Mouse (Mus musculus): Measurements from ENCODE around the gene Iqschfp.

Gene Iqschfp

DNA sequence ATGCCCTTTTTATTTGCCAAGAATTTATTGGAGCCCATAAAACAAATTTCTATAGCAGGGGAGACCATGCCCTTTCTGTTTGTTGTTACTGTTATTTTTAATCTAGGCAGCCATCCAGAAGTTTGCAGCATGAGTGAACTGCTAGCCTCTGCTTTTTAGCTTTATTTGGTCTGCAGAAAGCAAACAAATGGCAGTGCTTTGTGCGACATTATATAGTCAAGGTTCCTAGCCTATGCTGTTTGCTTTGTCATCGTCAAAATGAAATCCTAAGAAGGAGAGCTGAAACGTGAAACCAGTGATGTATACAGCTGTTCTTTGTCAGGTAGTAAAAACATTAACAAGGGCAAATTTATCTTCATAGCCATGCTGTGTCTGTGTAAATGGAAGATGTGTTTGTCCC lies 459.4 kb downstream of the Iqschfp start:
- DNase-seq (ENCODE audit: low read depth, low spot score) = no peak

GRCm38 (mm10) chr3:68352961-68353360 lies 460.9 kb downstream of the Iqschfp start:
- no peak for DNase-seq (ENCODE audit: low read depth, low spot score)

DNA sequence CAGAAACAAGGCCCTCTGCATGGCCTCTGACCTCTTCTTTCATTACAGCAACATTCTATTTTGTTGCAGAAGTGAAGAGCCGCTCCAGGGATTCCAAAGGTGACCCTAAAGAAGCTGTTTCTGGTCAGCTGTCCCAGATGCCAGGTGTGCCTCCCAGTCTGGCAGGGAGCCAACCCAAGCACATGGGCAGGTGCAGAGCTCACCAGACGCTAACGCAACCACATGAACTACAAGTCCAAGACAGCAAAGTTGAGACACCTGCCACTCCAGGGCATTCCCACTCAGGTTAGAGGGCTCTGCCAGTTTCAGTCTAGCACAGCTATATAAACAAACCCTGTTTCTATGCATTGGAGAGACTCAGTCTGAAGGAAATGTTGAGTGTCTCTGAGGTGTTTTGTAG lies 461.5 kb downstream of the Iqschfp start:
- no peak for DNase-seq (ENCODE audit: low read depth, low spot score)

- DNase-seq (ENCODE audit: low read depth, low spot score) = no peak
These were observed 464.5 kb downstream of the Iqschfp start for GRCm38 (mm10) chr3:68356516-68356915.

DNA sequence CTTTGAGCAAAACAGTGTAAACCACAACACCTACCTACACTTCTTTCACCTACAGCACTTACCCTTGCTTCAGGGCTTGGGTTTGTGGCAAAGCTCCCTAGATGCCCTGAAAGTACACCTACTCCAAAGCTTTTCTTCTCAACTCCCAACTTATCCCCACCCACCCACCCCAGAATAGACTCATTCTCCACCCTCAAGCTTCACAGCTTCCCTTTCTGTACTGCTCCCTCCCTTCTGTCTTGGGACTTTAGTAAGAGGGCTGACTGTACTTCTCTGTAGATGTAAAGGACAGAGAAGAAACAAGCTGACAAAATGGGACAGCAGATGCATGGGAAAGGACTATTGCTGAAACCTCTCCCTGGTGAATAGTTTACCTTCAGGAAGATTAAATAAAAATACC lies 476.0 kb downstream of the Iqschfp start:
- DNase-seq (ENCODE audit: low read depth, low spot score) = no peak

GRCm38 (mm10) chr3:68372925-68373324 lies 480.9 kb downstream of the Iqschfp start:
- DNase-seq (ENCODE audit: low read depth, low spot score) = no peak

GRCm38 (mm10) chr3:68375100-68375508 lies 483.1 kb downstream of the Iqschfp start:
- no peak for DNase-seq (ENCODE audit: low read depth, low spot score)

DNA sequence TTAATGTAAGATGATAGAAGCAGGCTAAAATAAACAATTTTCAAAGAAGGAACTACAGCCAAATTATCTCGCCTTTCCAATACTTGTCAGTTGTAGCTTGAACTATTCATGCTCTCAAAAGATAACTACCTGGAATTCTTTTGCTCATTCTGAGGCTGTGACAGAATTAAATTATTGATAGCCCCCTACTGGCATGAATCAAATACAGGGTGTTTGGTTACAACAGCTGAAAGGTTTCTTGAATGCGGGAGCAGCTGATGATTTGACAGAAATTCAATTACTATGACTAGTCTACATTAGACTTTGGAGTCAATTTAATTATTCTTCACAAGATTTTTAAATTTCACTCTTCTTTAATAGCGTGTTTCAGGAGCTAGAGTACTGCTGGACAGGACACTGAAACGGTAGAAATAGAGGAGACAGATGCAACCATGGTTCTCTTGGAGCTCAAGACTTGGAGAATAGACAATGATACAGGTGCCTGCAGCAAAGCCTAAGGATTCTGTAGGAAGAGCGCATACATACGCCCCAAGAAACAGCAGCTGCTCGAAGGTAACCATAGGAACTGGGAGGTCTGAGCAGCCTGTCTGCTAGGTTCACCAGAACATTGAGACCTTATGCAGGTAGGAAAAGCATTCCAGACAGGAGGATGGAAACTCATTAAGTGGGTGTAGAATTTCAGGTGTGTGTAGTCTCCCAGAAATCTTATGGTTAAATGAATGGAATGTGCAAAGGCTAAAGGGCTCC lies 485.6 kb downstream of the Iqschfp start:
- DNase-seq (ENCODE audit: low read depth, low spot score) = no peak

GRCm38 (mm10) chr3:68378799-68379198 lies 486.8 kb downstream of the Iqschfp start:
- no peak for DNase-seq (ENCODE audit: low read depth, low spot score)

GRCm38 (mm10) chr3:68379242-68379641 lies 487.2 kb downstream of the Iqschfp start:
- no peak for DNase-seq (ENCODE audit: low read depth, low spot score)

- DNase-seq (ENCODE audit: low read depth, low spot score) = no peak
These were observed 491.6 kb downstream of the Iqschfp start for GRCm38 (mm10) chr3:68383672-68384071.

DNA sequence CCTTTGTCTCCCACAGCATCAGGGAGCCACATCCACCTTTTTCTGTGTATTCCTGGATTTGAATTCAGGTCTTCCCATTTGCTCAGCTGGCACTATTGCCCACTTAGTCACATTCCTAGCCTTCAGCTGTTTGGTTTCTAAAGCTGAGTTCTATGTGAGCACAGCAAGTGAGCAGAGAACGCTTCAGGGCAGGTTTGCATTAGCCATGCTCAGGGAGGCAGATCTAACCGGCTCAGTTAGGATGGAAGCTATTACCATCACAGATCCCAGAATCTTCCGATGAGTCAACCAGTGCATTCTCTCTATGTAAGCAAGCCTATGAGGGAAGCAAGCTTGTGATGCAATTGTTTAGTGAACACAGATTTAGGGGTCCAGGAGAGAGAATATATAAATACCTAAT lies 493.5 kb downstream of the Iqschfp start:
- DNase-seq (ENCODE audit: low read depth, low spot score) = no peak

DNA sequence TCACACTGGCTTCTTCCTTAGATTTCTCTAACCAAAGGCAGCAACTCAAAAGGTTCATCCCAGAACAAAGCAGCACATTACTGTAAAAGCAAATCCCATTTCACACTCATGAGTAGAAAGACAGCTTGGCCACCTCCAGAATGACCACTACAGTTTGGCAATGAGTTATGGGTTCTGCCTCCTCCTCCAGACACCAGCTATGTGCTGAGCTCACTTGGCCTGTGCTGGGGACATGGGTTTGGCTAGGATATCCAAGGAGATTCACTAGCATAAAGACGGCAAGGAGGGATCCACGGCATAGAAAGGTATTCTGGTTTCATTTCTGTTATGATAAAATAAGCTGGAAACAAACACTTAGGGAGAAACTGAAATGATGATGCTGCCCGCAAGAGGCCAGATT lies 496.0 kb downstream of the Iqschfp start:
- no peak for DNase-seq (ENCODE audit: low read depth, low spot score)

GRCm38 (mm10) chr3:68393578-68393977 lies 501.5 kb downstream of the Iqschfp start:
- no peak for DNase-seq (ENCODE audit: low read depth, low spot score)

GRCm38 (mm10) chr3:68398691-68399090 lies 506.7 kb downstream of the Iqschfp start:
- DNase-seq (ENCODE audit: low read depth, low spot score) = no peak

GRCm38 (mm10) chr3:68400121-68400520 lies 508.1 kb downstream of the Iqschfp start:
- DNase-seq (ENCODE audit: low read depth, low spot score) = no peak

DNA sequence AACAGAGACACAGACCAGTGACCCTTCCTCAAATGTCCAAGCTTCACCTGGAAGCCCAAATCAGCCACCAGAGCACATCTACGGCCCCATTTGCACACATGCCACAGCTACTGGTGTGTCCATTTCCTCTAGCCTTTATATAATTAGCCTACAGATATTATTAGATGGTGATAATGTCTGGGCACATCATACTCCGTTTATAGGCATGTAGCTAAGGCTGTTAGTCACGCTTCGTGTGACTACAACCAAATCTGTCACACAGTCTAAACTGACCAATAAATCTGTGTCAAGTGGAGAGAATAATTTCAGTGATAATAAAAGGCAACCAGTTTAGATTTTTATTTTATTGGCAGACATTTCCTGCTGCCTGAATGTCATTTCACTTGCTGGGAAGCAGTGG lies 511.3 kb downstream of the Iqschfp start:
- DNase-seq (ENCODE audit: low read depth, low spot score) = no peak

DNA sequence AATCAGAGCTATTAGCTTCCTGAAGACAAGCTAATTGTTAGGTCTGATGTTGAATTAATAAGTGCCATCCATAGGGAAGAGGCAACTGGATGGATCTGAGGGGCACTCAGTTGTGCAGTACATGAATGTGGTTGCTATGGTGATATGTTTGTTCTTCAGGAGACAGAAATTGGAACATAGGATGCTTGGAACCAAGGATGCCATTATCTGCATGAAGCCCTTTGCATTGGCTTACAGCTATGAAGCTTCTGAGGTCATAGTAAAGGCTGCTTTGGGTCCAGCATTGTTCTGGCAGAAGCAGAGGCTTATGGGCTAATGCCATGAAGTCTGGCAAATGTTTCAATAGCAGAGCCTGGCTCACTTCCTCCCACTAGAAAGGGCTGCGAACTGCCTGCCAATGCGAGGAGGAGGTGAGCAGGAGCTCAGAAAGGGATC lies 511.8 kb downstream of the Iqschfp start:
- no peak for DNase-seq (ENCODE audit: low read depth, low spot score)

DNA sequence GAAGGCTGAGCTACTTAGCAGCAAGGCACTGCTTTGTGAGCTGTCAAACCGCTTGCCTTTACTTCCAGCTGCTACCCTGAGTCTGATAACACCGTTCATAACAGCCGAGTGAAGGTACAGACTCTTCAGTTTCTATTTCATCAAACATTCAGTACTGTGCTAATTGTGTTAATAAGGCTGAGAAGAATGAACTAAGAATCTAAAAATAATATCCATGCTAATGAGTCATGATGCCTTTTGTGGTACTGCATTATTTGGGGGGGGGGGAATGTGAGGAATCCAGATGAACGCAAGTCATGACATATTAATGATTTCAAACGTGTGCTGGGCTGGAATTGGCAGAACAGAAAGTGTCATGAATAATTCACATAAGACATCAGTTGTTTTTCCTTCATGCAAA lies 513.7 kb downstream of the Iqschfp start:
- DNase-seq (ENCODE audit: low read depth, low spot score) = no peak

DNA sequence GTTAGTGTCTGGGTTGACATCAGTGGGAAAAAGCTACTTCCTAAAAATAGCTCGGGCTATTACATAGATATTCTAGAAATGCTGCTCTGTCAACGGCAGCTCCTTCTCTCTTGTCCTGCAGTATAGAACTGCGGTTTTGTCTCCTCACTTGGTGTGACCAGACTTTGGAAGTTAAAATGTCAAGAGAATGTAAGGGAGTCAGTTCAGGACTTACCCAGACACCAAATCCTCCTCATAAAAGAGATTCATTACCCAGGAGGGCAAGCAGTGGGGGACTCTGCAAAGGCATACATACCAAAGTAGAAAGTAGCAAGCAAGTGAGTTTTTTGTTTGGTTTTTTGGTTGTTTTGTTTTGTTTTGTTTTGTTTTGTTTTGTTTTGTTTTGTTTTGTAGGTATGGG lies 520.2 kb downstream of the Iqschfp start:
- no peak for DNase-seq (ENCODE audit: low read depth, low spot score)

- DNase-seq (ENCODE audit: low read depth, low spot score) = no peak
These were observed 527.8 kb downstream of the Iqschfp start for GRCm38 (mm10) chr3:68419792-68420191.

GRCm38 (mm10) chr3:68420927-68421326 lies 528.9 kb downstream of the Iqschfp start:
- no peak for DNase-seq (ENCODE audit: low read depth, low spot score)

DNA sequence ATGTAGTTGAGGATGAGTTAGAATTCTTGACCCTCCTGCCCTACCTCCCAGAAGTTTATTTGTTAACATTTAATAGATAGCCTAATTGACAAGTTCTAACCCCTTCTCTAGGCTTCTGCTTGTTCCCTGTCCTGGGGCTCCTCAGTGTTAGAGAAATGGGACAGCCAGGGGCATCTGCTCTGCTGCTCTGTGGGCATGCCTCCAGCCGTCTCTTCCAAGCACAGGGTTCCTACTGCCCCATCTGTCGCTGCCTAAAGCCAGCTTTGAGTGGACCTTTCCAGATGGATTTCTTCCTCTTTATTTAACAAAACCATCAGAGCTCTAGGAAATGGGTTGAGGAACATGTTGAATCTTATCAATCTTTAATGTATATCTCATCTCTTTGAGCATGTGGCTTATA lies 529.8 kb downstream of the Iqschfp start:
- no peak for DNase-seq (ENCODE audit: low read depth, low spot score)

- DNase-seq (ENCODE audit: low read depth, low spot score) = no peak
These were observed 536.0 kb downstream of the Iqschfp start for GRCm38 (mm10) chr3:68428081-68428480.

All from 3T3-L1 (cell line).